Mouse (Mus musculus) lung, embryonic 14.5 days (tissue): ENCODE results near the gene AI661453. TPM values are rescaled to one million over a fixed set of nuclear protein-coding genes. Genes with fewer than 3 reads are reported as not detected.

Experiments
- ATAC-seq: fragments of 200-750 bp; cut with Nextera tagmentation; 2 replicates; pipeline ENCODE4 v1.8.0; 2017; ENCODE audit warnings: mild to moderate bottlenecking, moderate TSS enrichment, moderate library complexity; ENCODE audit not compliant: insufficient read depth
- DNase-seq: peaks from one replicate; pipeline ENCODE4 v3.0.0-alpha.2; 2015
- H3K27ac ChIP-seq: fragments of 300-500 bp; sonication (generic); 2 replicates; pipeline ENCODE4 v1.5.1; 2014; ENCODE audit warnings: low read depth, mild to moderate bottlenecking, moderate library complexity
- H3K27me3 ChIP-seq: fragments of 300-500 bp; sonication (generic); 2 replicates; pipeline ENCODE4 v1.6.1; 2014; ENCODE audit warnings: low read length, control low read depth; ENCODE audit not compliant: insufficient read depth
- H3K36me3 ChIP-seq: fragments of 300-500 bp; sonication (generic); 2 replicates; pipeline ENCODE4 v1.6.1; 2014; ENCODE audit warnings: control low read depth; ENCODE audit not compliant: insufficient read depth
- H3K4me1 ChIP-seq: fragments of 300-500 bp; sonication (generic); 2 replicates; pipeline ENCODE4 v1.6.1; 2014; ENCODE audit warnings: antibody characterized with exemption, control low read depth; ENCODE audit not compliant: insufficient read depth
- H3K4me2 ChIP-seq: fragments of 300-500 bp; sonication (generic); 2 replicates; pipeline ENCODE4 v1.6.1; 2014; ENCODE audit warnings: mild to moderate bottlenecking
- H3K4me3 ChIP-seq: fragments of 300-500 bp; sonication (generic); 2 replicates; pipeline ENCODE4 v1.5.1; 2014; ENCODE audit warnings: low read depth, low read length
- H3K9ac ChIP-seq: fragments of 300-500 bp; sonication (generic); 2 replicates; pipeline ENCODE4 v1.6.1; 2014
- H3K9me3 ChIP-seq: fragments of 300-500 bp; sonication (generic); 2 replicates; pipeline ENCODE4 v1.6.1; 2016; ENCODE audit warnings: low read depth, low read length, control low read depth
- CTCF ChIP-seq: IDR thresholded peaks from 2 replicates; pipeline ENCODE4 v1.5.1; 2016; ENCODE audit warnings: antibody characterized with exemption, low read depth
- WGBS: fragments of 180-500 bp; shearing (Covaris S2); extraction: QIAGEN DNeasy Blood & Tissue Kit; methylation state at CpG from one replicate; pipeline ENCODE4 v1.1.7; 2014; 5-methylcytosine and 5-hydroxymethylcytosine counted together
- polyA plus RNA-seq: library from polyadenylated mRNA; unstranded; fragments of >200 nt; fragmentation: Nextera tagmentation; extraction: Ambion mirVana; gene quantifications from 2 replicates; pipeline ENCODE4 v1.2.1, GENCODE M21; 2014

AI661453 gene
- polyA plus RNA-seq, 1 experiment from 2014 or later, result 2.4 TPM

GRCm38 (mm10) chr17:47427316-47427715, 9.1 kb upstream of the AI661453 start:
- ATAC-seq, result no peak
- Histone ChIP-seq H3K4me3 (no peak overlapping the region), H3K27ac (no peak overlapping the region), H3K4me2 (no peak overlapping the region), H3K27me3 (no peaks in the 10 kb centered on the region), H3K4me1 (peaks cover 4% of the 10 kb centered on the region; the same call in 1 of the 2 replicates), H3K36me3 (no peaks in the 10 kb centered on the region), H3K9ac (no peak overlapping the region), H3K9me3 (no peaks in the 10 kb centered on the region)
- TF ChIP-seq CTCF, result peak; percentile 46
- 69% methylated on average over 6 of the region's 6 CpGs for WGBS
- no peak for DNase-seq

DNA sequence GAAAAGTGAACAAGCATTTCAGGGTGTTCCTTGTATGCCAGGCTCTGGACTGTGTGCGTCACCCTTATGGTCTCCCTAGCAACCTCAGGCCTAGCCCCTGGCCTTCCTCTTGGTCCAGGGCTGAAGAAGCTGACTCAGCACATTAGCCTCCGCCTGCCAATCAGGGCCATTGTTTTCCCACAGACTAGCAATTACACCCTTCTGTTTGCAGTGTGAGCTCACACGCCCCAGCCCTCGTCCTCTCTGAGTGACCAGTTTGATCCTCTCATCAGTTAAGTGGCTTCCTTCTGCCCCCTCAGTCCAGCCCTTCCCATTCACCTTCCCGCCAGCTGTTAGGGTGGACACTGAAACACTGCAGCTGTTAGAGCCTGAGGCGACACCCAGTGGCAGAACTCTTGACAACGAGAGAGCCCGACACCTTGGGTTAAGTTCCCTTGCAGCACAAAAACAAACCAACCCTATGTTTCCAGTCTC, 7.5 kb upstream of the AI661453 start:
- no peak overlapping the region for H3K27ac ChIP-seq
- H3K4me2 ChIP-seq, result peak overlapping the region; percentile 31; the same call in 1 of the 2 replicates
- H3K36me3 ChIP-seq, result no peaks in the 10 kb centered on the region
- peaks cover 4% of the 10 kb centered on the region; the same call in 1 of the 2 replicates for H3K4me1 ChIP-seq
- peak; percentile 90 for DNase-seq
- 2% methylated on average over 8 of the region's 8 CpGs for WGBS
- no peak overlapping the region for H3K9ac ChIP-seq
- H3K4me3 ChIP-seq, result no peak overlapping the region
- peak; percentile 89 for ATAC-seq
- peak; percentile 73 for TF ChIP-seq CTCF
- no peaks in the 10 kb centered on the region for H3K27me3 ChIP-seq
- no peaks in the 10 kb centered on the region for H3K9me3 ChIP-seq

GRCm38 (mm10) chr17:47430815-47431214, 5.6 kb upstream of the AI661453 start:
- no peak overlapping the region for H3K9ac ChIP-seq
- H3K4me1 ChIP-seq, result peaks cover 4% of the 10 kb centered on the region; the same call in 1 of the 2 replicates
- H3K9me3 ChIP-seq, result no peaks in the 10 kb centered on the region
- DNase-seq (peak; percentile 44), ATAC-seq (no peak)
- H3K4me2 ChIP-seq, result no peak overlapping the region
- peaks cover under 1% of the 10 kb centered on the region; the same call in 1 of the 2 replicates for H3K27me3 ChIP-seq
- H3K4me3 ChIP-seq, result no peak overlapping the region
- TF ChIP-seq CTCF, result peak; percentile 48
- H3K27ac ChIP-seq, result no peak overlapping the region
- WGBS, result 63% methylated on average over 5 of the region's 5 CpGs
- no peaks in the 10 kb centered on the region for H3K36me3 ChIP-seq

DNA sequence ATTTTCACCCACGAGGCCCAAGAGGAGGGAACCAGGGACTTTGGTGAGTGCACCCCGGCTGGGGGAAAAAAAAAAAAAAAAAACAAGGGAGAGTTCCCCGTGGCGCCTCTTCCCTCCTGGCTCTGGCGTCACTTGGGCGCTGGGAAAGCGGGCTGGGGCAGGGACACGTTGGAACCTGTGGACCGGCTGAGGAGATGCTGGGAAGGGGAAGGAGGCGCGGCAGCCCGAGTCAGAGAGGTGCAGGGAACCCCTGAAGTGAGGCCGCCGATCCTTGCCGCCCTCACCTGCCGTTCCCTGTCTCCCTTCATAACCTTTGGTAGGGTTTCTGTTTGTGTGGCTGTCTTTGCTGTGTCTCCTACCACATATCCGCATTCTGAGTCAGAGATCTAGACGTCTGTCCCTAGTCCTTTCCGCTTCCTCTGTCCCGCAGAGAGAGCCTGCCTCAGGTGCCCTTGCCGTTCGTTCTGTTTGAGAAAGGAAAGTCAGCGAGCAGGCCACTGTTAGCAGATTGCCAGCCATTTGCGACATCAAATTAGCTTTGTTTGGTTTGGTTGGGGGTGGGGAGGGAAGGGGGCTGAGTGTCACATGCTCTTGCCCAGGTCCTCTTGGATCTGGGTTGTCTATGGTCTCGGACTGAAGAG, 612 bp downstream of the AI661453 start, which contains the start of gene 1700001C19Rik:
Gene 1700001C19Rik (minus strand): TSS at position 470 of the 641 bp plus-strand sequence.
- Histone ChIP-seq H3K27me3 (peaks cover 26% of the 10 kb centered on the region), H3K4me3 (peak within 1 kb of the TSS; percentile 46), H3K9ac (peak within 1 kb of the TSS; percentile 55), H3K9me3 (no peaks in the 10 kb centered on the region), H3K36me3 (no peaks in the 10 kb centered on the region), H3K4me1 (0 out of 2 replicates have a peak, but pooled peaks cover 8% of the 10 kb centered on the region), H3K4me2 (peak within 1 kb of the TSS; percentile 70), H3K27ac (peak within 1 kb of the TSS; percentile 73)
- ATAC-seq (no peak), DNase-seq (no peak)
- TF ChIP-seq CTCF, result no peak
- WGBS, result 2% methylated on average over 25 of the region's 25 CpGs

DNA sequence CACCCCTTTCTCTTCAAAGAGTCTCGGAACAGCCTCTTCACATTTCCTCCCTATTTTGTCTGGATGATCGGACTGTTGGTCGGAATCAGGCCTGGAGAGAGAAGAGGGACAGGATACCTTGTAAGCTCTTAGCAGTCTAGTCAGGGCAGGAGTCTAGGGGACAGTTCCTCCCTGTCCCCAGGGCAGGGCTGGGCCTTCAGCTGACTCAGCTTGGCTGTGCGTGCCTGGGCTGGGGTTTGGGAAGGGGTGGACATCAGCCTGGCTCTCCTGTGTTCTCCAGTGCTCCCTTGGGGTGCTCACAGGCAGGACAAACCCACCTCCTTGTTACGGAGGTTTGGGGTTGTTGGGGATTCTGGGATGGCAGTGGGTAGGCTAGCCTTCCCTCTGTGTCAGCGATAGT, 2.2 kb downstream of the AI661453 start:
- Histone ChIP-seq H3K36me3 (no peaks in the 10 kb centered on the region), H3K9ac (no peak overlapping the region), H3K4me3 (peak overlapping the region; percentile 46), H3K9me3 (no peaks in the 10 kb centered on the region), H3K27me3 (peaks cover 26% of the 10 kb centered on the region), H3K4me2 (peak overlapping the region; percentile 70), H3K4me1 (0 out of 2 replicates have a peak, but pooled peaks cover 8% of the 10 kb centered on the region), H3K27ac (no peak overlapping the region)
- WGBS, result 54% methylated on average over 6 of the region's 6 CpGs
- no peak for DNase-seq
- no peak for ATAC-seq
- TF ChIP-seq CTCF, result no peak

DNA sequence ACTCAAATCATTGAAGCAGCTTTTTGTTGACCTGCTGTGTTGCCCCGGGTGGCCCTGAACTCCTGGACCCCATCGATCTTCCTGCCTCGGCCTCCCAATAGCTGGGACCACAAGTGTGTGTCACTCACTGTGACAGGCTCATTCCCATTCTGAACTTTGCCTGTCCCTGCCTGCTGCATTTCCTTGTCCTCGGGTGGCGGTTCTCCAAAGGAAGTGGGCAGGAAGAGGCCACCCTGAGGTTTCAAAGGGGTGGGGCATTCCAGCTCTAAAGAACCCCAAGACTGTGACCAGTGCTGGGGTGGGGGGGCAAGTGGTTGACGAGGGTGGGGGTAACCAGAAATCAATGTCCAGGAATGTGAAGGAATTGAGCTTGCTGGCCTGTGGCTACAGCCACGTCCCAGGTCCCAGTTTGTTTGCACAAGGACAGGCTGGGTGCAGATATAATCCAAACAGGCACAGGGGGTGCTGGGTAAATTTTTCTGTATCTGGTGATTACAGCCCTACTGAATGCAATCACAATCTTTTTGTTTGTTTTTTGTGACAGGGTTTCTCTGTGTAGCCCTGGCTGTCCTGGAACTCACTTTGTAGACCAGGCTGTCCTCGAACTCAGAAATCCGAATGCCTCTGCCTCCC, 3.1 kb downstream of the AI661453 start:
- Histone ChIP-seq H3K27ac (peak overlapping the region; percentile 59; the same call in 1 of the 2 replicates), H3K9ac (no peak overlapping the region), H3K36me3 (no peaks in the 10 kb centered on the region), H3K27me3 (peaks cover 26% of the 10 kb centered on the region), H3K4me3 (no peak overlapping the region), H3K4me2 (peak overlapping the region; percentile 70), H3K9me3 (no peaks in the 10 kb centered on the region), H3K4me1 (0 out of 2 replicates have a peak, but pooled peaks cover 8% of the 10 kb centered on the region)
- DNase-seq (peak; percentile 36), ATAC-seq (no peak)
- WGBS, result 26% methylated on average over 9 of the region's 9 CpGs
- no peak for TF ChIP-seq CTCF

DNA sequence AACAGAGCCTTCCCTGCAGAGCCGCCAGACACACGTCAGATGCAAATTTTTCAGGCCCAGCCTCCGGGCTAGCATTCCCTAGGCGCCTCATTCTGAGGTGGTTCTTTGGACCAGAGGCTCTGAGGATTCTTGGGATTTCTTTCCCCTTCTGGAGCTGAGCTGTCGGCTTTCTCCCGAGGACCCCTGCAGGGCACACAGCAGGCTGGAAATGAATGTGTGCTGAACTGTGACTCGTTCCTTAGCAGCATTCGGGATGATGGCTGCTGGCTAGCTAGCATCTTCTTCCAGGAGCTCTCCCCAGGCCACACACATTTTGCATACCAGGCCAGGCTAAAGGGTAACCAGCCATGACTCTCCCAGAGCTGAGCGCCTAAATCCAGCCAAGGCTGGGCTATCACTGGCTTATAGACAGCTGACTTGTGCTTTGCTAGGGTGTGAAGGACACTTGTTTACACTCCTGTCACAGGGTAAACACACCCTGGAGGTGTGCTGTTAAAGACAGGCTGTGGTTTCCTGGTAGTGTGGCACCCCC, 4.0 kb downstream of the AI661453 start:
- peak overlapping the region; percentile 18; the same call in 1 of the 2 replicates for H3K9ac ChIP-seq

More for the DNA sequence above, 4.0 kb downstream of the AI661453 start:
- H3K27ac ChIP-seq, result no peak overlapping the region
- H3K36me3 ChIP-seq, result no peaks in the 10 kb centered on the region
- H3K4me1 ChIP-seq, result 0 out of 2 replicates have a peak, but pooled peaks cover 8% of the 10 kb centered on the region
- TF ChIP-seq CTCF, result no peak
- H3K9me3 ChIP-seq, result no peaks in the 10 kb centered on the region
- 18% methylated on average over 9 of the region's 9 CpGs for WGBS
- ATAC-seq (no peak; the same call in 1 of the 2 replicates), DNase-seq (peak; percentile 30)
- peaks cover 26% of the 10 kb centered on the region for H3K27me3 ChIP-seq
- H3K4me3 ChIP-seq, result no peak overlapping the region
- H3K4me2 ChIP-seq, result no peak overlapping the region
